Mouse (Mus musculus) right cerebral cortex, postnatal 4 days (tissue): ENCODE data around the gene Nckap5.

Experiments used
- DNase-seq: peaks from one replicate; pipeline ENCODE4 v3.0.0-alpha.2; 2022

Nckap5 gene

DNA sequence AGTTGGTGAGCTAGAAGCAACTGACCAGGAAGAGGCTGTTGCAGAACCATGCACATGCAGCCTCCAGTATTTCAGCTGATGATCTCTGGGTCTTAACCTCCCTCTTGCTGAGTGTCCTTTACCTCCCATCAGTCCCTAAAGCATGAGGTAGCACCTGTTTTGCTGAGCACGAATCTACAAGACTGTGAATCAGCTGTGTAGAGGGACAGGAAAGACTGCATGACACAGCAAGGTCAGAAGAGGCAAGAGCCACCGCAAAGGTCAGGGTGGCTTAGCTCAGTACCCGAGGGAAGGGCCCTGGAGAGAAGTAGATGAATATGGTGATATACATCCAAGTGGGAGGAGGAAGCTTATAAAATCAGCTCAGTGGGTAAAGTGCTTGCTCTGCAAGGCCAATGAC, 66.4 kb downstream of the Nckap5 start:
- DNase-seq = no peak

DNA sequence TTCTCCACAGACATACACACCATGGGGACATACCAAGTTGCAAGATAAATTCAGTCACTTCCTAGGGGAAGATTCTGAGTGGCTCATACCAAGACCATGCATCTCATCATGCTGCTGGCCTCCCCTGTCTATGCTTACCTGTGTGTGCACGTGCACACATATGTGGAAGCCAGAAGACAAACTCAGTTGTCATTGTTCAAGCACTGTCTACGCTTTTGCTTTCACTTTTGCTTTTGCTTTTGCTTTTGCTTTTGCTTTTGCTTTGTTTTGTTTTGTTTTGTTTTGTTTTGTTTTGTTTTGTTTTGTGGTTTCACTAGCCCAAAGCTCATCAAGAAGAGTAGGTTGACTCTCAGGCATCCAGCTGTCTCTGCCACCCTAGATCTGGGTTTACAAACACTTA, 67.4 kb downstream of the Nckap5 start:
- no peak for DNase-seq

DNA sequence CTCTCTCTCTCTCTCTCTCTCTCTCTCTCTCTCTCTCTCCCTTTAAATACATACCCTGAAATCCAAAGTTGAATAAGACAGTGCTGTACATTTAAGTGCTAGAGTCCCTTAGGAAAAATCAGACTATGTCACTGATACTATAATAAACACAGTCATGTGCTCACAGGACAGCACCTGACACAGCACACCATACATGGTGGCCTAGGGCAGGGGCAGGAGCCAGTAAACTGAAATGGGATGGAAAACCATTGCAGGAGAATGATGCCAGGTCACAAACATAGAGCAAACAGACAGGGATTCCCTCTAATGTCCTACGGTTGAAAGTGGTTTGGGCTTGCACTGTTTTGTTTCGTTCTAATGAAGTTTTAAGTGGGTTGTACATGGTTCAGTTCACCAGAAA, 70.2 kb downstream of the Nckap5 start:
- DNase-seq = no peak

GRCm38 (mm10) chr1:126755682-126756081, 74.9 kb downstream of the Nckap5 start:
- no peak for DNase-seq

- DNase-seq = no peak
Measured at GRCm38 (mm10) chr1:126753611-126754010, 77.0 kb downstream of the Nckap5 start.

- no peak for DNase-seq
Measured at GRCm38 (mm10) chr1:126752247-126753037, 78.2 kb downstream of the Nckap5 start.

GRCm38 (mm10) chr1:126751137-126751536, 79.5 kb downstream of the Nckap5 start:
- no peak for DNase-seq

DNA sequence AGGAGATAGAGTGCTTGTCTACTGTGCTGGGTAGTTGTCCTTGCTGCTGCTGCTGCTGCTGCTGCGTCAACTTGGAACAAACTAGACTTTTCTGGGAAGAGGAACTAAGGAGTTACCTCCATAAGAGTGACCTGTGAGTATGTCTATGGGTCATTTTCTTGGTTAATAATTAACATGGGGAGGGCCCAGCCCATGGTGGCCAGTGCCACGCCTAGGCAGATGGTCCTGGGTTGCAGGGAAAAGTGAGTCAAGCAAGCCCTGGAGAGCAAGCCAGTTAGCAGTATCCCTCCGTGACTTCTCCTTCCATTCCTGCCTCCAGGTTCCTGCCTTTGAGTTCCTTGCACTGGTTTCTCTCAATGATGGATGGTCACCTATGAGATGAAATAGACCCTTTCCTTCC, 80.4 kb downstream of the Nckap5 start:
- DNase-seq = no peak

DNA sequence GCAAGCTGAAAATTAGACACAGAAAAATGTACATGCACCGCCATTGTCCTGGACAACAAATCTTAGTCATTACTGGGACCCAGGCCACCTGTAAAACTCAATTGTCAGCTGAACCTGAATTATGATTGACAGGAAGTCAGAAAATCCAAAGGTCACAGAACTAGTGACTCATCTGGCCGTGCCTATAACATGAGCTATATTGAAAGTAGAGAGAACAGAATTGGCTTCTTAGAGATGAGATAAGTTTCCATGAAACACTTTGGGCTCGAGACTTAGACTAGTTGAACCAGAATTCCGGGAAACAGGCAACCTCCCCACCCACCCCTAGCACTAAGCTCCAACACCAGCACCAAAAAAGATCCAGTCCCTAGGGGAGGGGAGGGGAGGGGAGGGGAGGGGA, 82.7 kb downstream of the Nckap5 start:
- no peak for DNase-seq

GRCm38 (mm10) chr1:126745482-126746136, 85.0 kb downstream of the Nckap5 start:
- DNase-seq = no peak

DNA sequence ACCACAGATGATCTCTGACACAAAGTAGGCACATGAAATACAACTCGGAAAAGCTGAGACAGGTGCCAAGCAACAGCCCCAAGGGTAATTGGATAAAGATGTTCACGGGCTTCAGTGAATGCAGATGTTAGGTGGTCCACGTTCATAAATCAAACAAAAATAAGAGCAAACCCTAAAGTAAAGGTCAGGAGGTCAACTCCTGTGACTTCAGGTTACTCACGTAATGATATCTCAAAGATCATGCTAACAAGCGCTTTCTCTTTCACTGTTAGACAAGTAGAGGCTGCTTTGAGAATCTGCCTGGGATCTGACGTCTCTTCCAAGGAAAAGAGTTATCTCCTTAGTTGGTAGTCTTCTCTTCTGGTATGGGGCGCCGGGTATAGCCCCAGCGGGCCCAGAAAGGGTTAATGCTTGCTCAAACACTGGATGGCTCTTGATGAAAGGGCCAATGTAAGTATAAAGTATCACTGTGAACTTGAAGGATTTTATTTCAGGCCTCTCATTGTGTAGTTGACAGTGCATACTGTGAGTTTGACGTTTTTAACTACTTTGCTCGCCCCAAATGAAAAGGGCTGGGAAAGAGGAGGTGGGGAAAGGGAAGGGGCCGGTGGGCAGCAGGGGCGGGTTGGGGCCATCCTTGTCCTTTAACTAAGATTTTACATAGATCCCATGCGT, 85.8 kb downstream of the Nckap5 start:
- no peak for DNase-seq

DNA sequence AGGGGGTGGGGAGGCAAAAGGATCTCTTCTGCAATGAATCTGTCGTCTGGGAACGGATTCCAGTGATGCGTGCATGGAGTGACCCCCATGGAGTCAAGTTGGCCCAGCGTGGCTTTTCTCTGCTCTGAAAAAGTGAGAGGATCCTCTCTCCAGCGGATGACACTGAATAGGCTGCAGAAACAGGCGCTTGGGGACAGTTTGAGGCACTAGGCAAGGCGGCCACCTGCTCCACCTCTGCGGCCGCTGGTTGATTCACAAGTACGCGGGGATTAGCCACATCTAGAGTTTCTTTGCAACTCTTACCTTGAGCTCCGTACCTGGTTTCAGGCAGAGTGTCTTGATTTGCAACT, 92.3 kb downstream of the Nckap5 start:
- no peak for DNase-seq

- DNase-seq = peak; percentile 26
Measured at GRCm38 (mm10) chr1:126737554-126738290, 92.9 kb downstream of the Nckap5 start.

- no peak for DNase-seq
Measured at GRCm38 (mm10) chr1:126731691-126732090, 98.9 kb downstream of the Nckap5 start.

GRCm38 (mm10) chr1:126726400-126727055, 104.1 kb downstream of the Nckap5 start:
- DNase-seq = peak; percentile 15

GRCm38 (mm10) chr1:126725628-126726367, 104.8 kb downstream of the Nckap5 start:
- no peak for DNase-seq

GRCm38 (mm10) chr1:126721917-126722316, 108.7 kb downstream of the Nckap5 start:
- no peak for DNase-seq

DNA sequence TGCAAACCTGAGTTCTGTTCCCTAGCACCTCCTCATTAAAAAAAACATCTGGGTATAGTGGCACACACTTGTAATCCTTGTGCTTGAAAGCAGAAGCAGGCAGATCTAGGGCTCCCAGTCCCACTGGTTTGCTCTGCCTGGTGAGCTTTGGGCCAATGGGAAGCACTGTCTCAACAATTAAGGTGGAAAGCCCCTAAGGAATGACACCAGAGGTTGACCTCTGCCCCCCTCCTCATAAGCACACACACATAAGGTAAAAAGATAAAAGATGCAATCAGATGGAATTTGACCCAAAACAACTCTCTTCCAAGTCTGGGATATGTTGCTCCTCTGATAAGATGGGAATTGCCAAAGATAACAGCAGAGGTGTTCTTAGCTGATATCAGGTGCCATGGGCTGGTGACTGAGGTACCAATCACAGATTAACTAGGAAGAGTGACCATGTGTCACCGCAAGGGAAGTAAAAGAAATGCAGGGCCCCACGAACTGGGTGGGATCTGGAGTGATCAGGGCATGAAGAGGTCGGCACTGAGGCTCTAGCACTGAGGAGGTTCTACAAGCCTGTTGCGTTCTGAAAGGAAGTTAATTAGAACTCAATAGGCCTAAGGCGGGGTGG, 110.8 kb downstream of the Nckap5 start:
- no peak for DNase-seq

- DNase-seq = no peak
Measured at GRCm38 (mm10) chr1:126706611-126707010, 124.0 kb downstream of the Nckap5 start.

- no peak for DNase-seq
Measured at GRCm38 (mm10) chr1:126700978-126701320, 129.7 kb downstream of the Nckap5 start.
